25 mouse cellular contexts compared by ENCODE assay signal in genomic region chr7:64139866-64140265, GRCm38 (mm10). TPM values are rescaled to one million over a fixed set of nuclear protein-coding genes. Genes with fewer than 3 reads are reported as not detected.
"Had no signal": no experiment of that assay in that cellular context is flagged by ENCODE, and none has a peak within 500 bp of the region (broad histone marks: within the 10 kb centered on the region; RNA-seq: fewer than 3 reads in every experiment).

No protein-coding gene starts in this region.

- ATAC-seq: hindbrain, embryonic 16.5 days; inflammation-experienced regulatory T-cells, adult 6 months; intestine, embryonic 15.5 days; intestine, postnatal 0 days had no signal

- H3K4me2 ChIP-seq: heart, embryonic 12.5 days; hindbrain, embryonic 14.5 days; intestine, embryonic 15.5 days; limb, embryonic 12.5 days; liver, embryonic 11.5 days had no signal

- H3K27ac ChIP-seq: heart, embryonic 10.5 days; hindbrain, embryonic 14.5 days; intestine, embryonic 15.5 days; limb, embryonic 12.5 days had no signal

- H3K4me1 ChIP-seq: heart, embryonic 10.5 days; heart, embryonic 12.5 days; intestine, embryonic 15.5 days; limb, embryonic 12.5 days had no signal

- H3K36me3 ChIP-seq: heart, embryonic 10.5 days; heart, embryonic 12.5 days; intestine, embryonic 15.5 days; limb, embryonic 12.5 days had no signal

- H3K9me3 ChIP-seq: heart, embryonic 10.5 days; heart, embryonic 12.5 days; intestine, embryonic 15.5 days; limb, embryonic 12.5 days had no signal

- DNase-seq: gastrocnemius, postnatal 14 days; gastrocnemius, postnatal 36 days; heart, adult 18-20 months; heart, postnatal 10 days; heart, postnatal 36 days; kidney, adult 18-20 months; kidney, adult 8-10 months; kidney, postnatal 14 days; kidney, postnatal 36 days; layer of hippocampus, adult 9-11 months; layer of hippocampus, postnatal 36 days; left cerebral cortex, postnatal 4 days; liver had no signal

- H3K4me3 ChIP-seq: heart, embryonic 10.5 days; heart, embryonic 12.5 days; intestine, embryonic 15.5 days; limb, embryonic 12.5 days had no signal

- H3K27me3 ChIP-seq: heart, embryonic 12.5 days; intestine, embryonic 15.5 days; limb, embryonic 12.5 days had no signal

- H3K9ac ChIP-seq: heart, embryonic 12.5 days; hindbrain, embryonic 14.5 days; intestine, embryonic 15.5 days; limb, embryonic 12.5 days had no signal

RNA-seq across cellular contexts. Expression of gene Trpm1, which starts 13.8 kb away (rescaled TPM):
- polyA plus RNA-seq: heart, embryonic 12.5 days; heart, embryonic 14.5 days; intestine, embryonic 15.5 days; intestine, postnatal 0 days; kidney, embryonic 14.5 days; large intestine, adult 2 months had no signal
